26 mouse cellular contexts compared by ENCODE assay signal in the genomic region with DNA sequence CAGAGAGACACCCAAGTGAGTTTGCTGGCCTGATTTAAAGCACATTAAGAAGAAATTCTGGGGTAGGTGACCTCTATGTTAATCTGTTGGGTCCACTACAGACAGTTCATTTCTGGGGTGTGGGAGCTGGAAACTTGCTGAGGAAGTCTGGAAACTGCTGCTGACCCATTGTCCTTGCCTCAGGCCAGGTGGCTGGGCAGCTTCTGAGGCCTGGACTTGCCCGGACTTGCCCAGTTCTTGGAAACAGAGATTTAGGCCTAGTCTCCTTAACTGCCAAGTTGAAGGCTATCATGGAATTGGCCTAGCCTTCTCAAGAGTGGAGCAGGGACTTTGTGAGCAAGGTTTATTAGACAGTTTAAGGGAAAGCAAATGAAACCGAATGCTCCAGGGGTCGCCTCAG.
DNase-seq lines count a peak whose midpoint lies in the region; ATAC-seq and TF ChIP-seq lines count a peak whose summit lies in the region.
"Had no signal": no experiment of that assay in that cellular context is flagged by ENCODE, and none has a peak within 500 bp of the region (broad histone marks: within the 10 kb centered on the region; RNA-seq: fewer than 3 reads in every experiment).

No protein-coding gene starts in this region.

- no peak for TF ChIP-seq CTCF in kidney, postnatal 0 days (IDR thresholded peaks at IDR 0.05; ENCODE audit: low read depth)

- WGBS in kidney, embryonic 15.5 days: 75% methylated on average over 3 of the region's 3 CpGs
- 83% methylated on average over 3 of the region's 3 CpGs for WGBS in kidney, postnatal 0 days

- no peak overlapping the region for H3K4me2 ChIP-seq in kidney, embryonic 15.5 days
- no peak overlapping the region for H3K4me2 ChIP-seq in kidney, postnatal 0 days (ENCODE audit: low read length)
- H3K4me2 ChIP-seq: forebrain, embryonic 13.5 days; heart, embryonic 12.5 days; hindbrain, embryonic 14.5 days; limb, embryonic 12.5 days; lung, embryonic 15.5 days had no signal

- peak; percentile 48 for DNase-seq in kidney, adult 18-20 months
- peak; percentile 46 for DNase-seq in Muller cell, postnatal 12 days (ENCODE audit: inconsistent ontology term)
- no peak for DNase-seq in kidney, postnatal 0 days (ENCODE audit: low spot score)
- no peak for DNase-seq in left cerebral cortex, postnatal 4 days
- DNase-seq in left cerebral cortex, postnatal 25 days (ENCODE audit: low spot score in 2 of 2): no peak
- DNase-seq in layer of hippocampus, postnatal 25 days (ENCODE audit: extremely low spot score in 1 of 2, low spot score in 1 of 2): no peak
- DNase-seq: adrenal gland, adult 8-10 months; cerebellum, adult 8-10 months; cerebellum, postnatal 25 days; gastrocnemius, postnatal 25 days; heart, adult 18-20 months; layer of hippocampus, postnatal 36 days; right cerebral cortex, adult 18-20 months; spleen, adult 18-20 months; thymus, adult 18-20 months; thymus, postnatal 25 days had no signal

- no peak overlapping the region for H3K4me3 ChIP-seq in kidney, embryonic 15.5 days (replicated peaks)
- H3K4me3 ChIP-seq in kidney, postnatal 0 days (replicated peaks; ENCODE audit: low read depth, low read length): no peak overlapping the region
- H3K4me3 ChIP-seq: forebrain, embryonic 13.5 days; heart, embryonic 12.5 days; limb, embryonic 12.5 days; lung, embryonic 15.5 days; midbrain, embryonic 10.5 days had no signal

- intact Hi-C loops in left cerebral cortex, postnatal 4 days (cut with DNase I): no loop called here
- intact Hi-C loops in left cerebral cortex, postnatal 25 days (cut with DNase I): no loop called here

- H3K9me3 ChIP-seq in kidney, embryonic 15.5 days (replicated peaks): no peaks in the 10 kb centered on the region
- H3K9me3 ChIP-seq in kidney, postnatal 0 days (replicated peaks; ENCODE audit: low read length): no peaks in the 10 kb centered on the region
- H3K9me3 ChIP-seq: forebrain, embryonic 13.5 days; limb, embryonic 12.5 days; lung, embryonic 15.5 days; midbrain, embryonic 10.5 days had no signal

- H3K27ac ChIP-seq in kidney, embryonic 15.5 days: no peak overlapping the region
- H3K27ac ChIP-seq in kidney, postnatal 0 days: 0 out of 2 replicates have a peak overlapping the region, but pooled peaks have one; percentile 13
- H3K27ac ChIP-seq: forebrain, embryonic 13.5 days; hindbrain, embryonic 14.5 days; lung, embryonic 15.5 days; midbrain, embryonic 10.5 days had no signal

- ATAC-seq in kidney, embryonic 15.5 days (replicated peaks; ENCODE audit: low FRiP score): no peak
- ATAC-seq in kidney, postnatal 0 days (replicated peaks; ENCODE audit: low FRiP score, low read depth): no peak
- ATAC-seq: CD4-positive, CD25-positive, alpha-beta regulatory T cell, adult 4 months; forebrain, embryonic 13.5 days; intestine, postnatal 0 days; midbrain, embryonic 16.5 days had no signal

- no peaks in the 10 kb centered on the region for H3K36me3 ChIP-seq in kidney, embryonic 15.5 days
- H3K36me3 ChIP-seq in kidney, postnatal 0 days (ENCODE audit: insufficient read depth, low read length): no peaks in the 10 kb centered on the region
- H3K36me3 ChIP-seq: heart, embryonic 12.5 days; limb, embryonic 12.5 days; lung, embryonic 15.5 days; midbrain, embryonic 10.5 days had no signal

- no peaks in the 10 kb centered on the region for H3K27me3 ChIP-seq in kidney, embryonic 15.5 days
- no peaks in the 10 kb centered on the region for H3K27me3 ChIP-seq in kidney, postnatal 0 days (ENCODE audit: insufficient read depth, low read length)
- H3K27me3 ChIP-seq: forebrain, embryonic 13.5 days; heart, embryonic 12.5 days; limb, embryonic 12.5 days; lung, embryonic 15.5 days had no signal

- H3K9ac ChIP-seq in kidney, embryonic 15.5 days: no peak overlapping the region
- no peak overlapping the region for H3K9ac ChIP-seq in kidney, postnatal 0 days (ENCODE audit: low read depth, low read length)
- H3K9ac ChIP-seq: forebrain, embryonic 13.5 days; heart, embryonic 12.5 days; hindbrain, embryonic 14.5 days; limb, embryonic 12.5 days; lung, embryonic 15.5 days had no signal

- peaks cover 17% of the 10 kb centered on the region for H3K4me1 ChIP-seq in kidney, embryonic 15.5 days
- no peaks in the 10 kb centered on the region for H3K4me1 ChIP-seq in kidney, postnatal 0 days (replicated peaks; ENCODE audit: insufficient read depth, low read length)

Comparison
In these comparisons a context has a peak if more than half of its experiments do, and no peak if none do; other contexts are left out.
1. DNase-seq: peak in kidney, adult 18-20 months (single experiment) and Muller cell, postnatal 12 days (single experiment); none in kidney, postnatal 0 days (single experiment), left cerebral cortex, postnatal 4 days (single experiment), left cerebral cortex, postnatal 25 days (0 of 2) and layer of hippocampus, postnatal 25 days (0 of 2).